Mouse (Mus musculus): ENCODE data around the gene Junb. TPM values are rescaled to one million over a fixed set of nuclear protein-coding genes. Genes with fewer than 3 reads are reported as not detected.
A peak's percentile ranks its signal among the peaks of the same experiment; 100 is the strongest.

The Junb gene
- total and polyA plus RNA-seq, 2 experiments, result 12.3 to 29.5 TPM

DNA sequence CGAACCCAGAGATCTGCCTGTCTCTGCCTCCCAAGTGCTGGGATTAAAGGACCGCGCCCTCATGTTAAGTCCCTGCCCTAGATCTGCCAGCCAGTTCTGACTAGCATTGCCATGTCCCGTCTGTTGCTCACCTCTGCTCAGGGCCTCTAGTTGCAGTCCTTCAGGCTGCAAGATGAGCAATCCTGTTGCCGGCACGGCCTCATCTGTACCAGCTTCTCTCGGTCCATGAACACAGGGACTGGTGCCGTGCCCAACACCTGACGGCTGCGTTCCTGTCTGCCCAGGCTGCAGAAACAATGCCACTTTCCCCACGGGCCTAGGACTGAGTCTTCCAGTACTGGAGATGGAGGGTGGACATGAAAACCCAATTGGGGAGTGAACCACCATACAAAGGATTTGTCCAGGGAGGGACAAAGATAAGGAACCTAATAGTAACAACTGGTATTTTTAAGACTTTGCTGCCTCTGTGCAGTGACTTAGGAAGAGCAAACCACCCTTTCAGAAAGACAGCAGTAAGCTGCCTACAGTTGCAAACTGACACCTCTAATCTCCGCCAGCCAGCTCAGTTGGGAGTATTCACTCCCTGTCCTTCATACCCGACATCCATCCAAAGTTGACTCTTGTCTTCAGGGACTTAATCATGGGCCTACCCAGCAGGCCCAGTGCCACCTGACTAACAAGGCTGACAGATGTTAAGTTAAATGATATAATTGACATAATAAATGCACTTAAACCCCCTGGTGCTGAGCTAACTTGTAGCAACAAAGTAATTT lies 10.8 kb downstream of the Junb start:
- TF ChIP-seq CTCF (IDR thresholded peaks at IDR 0.05; ENCODE audit: low read depth, low read length), result no peak
- TF ChIP-seq POLR2A (IDR thresholded peaks at IDR 0.05; ENCODE audit: extremely low read depth, insufficient read depth, low read length), result no peak
- peaks cover 14% of the 10 kb centered on the region for H3K4me1 ChIP-seq (ENCODE audit: control insufficient read depth, insufficient read depth, low read length)
- no peaks in the 10 kb centered on the region for H3K79me2 ChIP-seq (ENCODE audit: control insufficient read depth, insufficient read depth, low read length)
- WGBS, result 95% methylated on average over 13 of the region's 13 CpGs
- no peak for DNase-seq (ENCODE audit: extremely low read depth, low read depth, low spot score)
- H3K27me3 ChIP-seq (ENCODE audit: control insufficient read depth, insufficient read depth, low read length), result no peaks in the 10 kb centered on the region
- no peak overlapping the region for H3K9ac ChIP-seq (ENCODE audit: low read depth, low read length)
- H3K36me3 ChIP-seq (ENCODE audit: control insufficient read depth, insufficient read depth, low read length), result peaks cover 3% of the 10 kb centered on the region
- no peak overlapping the region for H3K27ac ChIP-seq (replicated peaks; ENCODE audit: insufficient read depth, low read depth, low read length)
- no peak overlapping the region for H3K4me3 ChIP-seq (ENCODE audit: insufficient read depth, low read depth, low read length)

DNA sequence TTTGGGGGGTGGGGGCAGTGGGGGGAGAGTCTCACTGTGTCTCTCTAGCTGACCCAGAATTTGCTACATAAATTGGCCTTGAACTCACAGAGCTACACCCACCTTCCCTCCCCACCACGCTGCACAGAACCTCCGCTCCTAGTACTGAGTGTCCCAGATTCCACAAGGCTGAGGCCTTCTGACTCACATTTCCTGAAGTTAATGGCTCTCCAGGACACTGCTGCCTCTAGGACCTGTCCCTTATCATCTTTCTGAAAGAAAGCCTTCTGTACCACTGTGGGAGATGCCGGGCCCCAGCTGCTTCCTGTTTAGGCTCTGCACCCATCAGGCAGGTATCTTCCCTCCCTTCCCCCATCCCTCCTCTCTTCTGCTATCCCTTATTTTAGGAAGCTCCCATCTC lies 11.9 kb downstream of the Junb start:
- Histone ChIP-seq H3K9ac (ENCODE audit: low read depth, low read length) (no peak overlapping the region), H3K79me2 (ENCODE audit: control insufficient read depth, insufficient read depth, low read length) (no peaks in the 10 kb centered on the region), H3K36me3 (ENCODE audit: control insufficient read depth, insufficient read depth, low read length) (peaks cover under 1% of the 10 kb centered on the region; the same call in 1 of the 2 replicates), H3K4me3 (ENCODE audit: insufficient read depth, low read depth, low read length) (no peak overlapping the region), H3K4me1 (ENCODE audit: control insufficient read depth, insufficient read depth, low read length) (peaks cover 14% of the 10 kb centered on the region), H3K27me3 (ENCODE audit: control insufficient read depth, insufficient read depth, low read length) (no peaks in the 10 kb centered on the region), H3K27ac (replicated peaks; ENCODE audit: insufficient read depth, low read depth, low read length) (no peak overlapping the region)
- TF ChIP-seq POLR2A (IDR thresholded peaks at IDR 0.05; ENCODE audit: extremely low read depth, insufficient read depth, low read length) (no peak), CTCF (IDR thresholded peaks at IDR 0.05; ENCODE audit: low read depth, low read length) (no peak)
- WGBS, result 34% methylated on average over 3 of the region's 3 CpGs
- DNase-seq (ENCODE audit: extremely low read depth, low read depth, low spot score), result no peak

DNA sequence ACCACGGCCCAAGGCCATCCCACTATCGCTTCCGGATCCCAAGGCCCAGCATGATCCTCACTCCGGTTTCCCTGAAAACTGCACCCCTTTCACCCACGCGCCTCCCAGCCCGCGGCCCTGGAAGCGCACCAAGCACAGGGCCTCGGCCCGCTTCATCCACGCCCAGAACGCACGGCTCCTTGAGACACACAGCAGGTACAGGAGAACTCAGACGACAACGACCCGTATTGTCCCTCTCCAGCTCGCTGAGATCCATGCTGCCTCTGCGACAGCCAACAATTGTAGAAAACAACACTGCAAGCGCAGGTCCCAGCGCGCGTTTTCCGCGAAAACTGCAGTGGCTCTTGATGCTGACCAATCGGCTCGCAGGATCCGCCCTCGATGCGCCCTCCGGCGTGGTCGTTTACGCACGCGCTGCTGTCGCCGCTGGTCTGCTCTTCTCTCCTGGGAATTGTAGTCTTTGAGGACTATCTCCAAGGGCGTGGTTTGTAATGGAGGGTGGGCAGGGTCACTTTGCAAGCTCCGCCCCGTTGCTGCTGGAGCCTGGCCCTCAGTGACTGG lies 12.7 kb downstream of the Junb start:
- no peak for TF ChIP-seq CTCF (IDR thresholded peaks at IDR 0.05; ENCODE audit: low read depth, low read length)
- TF ChIP-seq POLR2A (IDR thresholded peaks at IDR 0.05; ENCODE audit: extremely low read depth, insufficient read depth, low read length), result peak; percentile 48; the same call in 1 of the 2 replicates
- DNase-seq (ENCODE audit: extremely low read depth, low read depth, low spot score), result peak; percentile 94
- Histone ChIP-seq H3K79me2 (ENCODE audit: control insufficient read depth, insufficient read depth, low read length) (no peaks in the 10 kb centered on the region), H3K4me3 (ENCODE audit: insufficient read depth, low read depth, low read length) (peak overlapping the region; percentile 69), H3K9ac (ENCODE audit: low read depth, low read length) (peak overlapping the region; percentile 61), H3K36me3 (ENCODE audit: control insufficient read depth, insufficient read depth, low read length) (no peaks in the 10 kb centered on the region), H3K27me3 (ENCODE audit: control insufficient read depth, insufficient read depth, low read length) (no peaks in the 10 kb centered on the region), H3K27ac (replicated peaks; ENCODE audit: insufficient read depth, low read depth, low read length) (peak overlapping the region; percentile 51), H3K4me1 (ENCODE audit: control insufficient read depth, insufficient read depth, low read length) (peaks cover 14% of the 10 kb centered on the region)
- WGBS, result under 1% methylated on average over 41 of the region's 41 CpGs

DNA sequence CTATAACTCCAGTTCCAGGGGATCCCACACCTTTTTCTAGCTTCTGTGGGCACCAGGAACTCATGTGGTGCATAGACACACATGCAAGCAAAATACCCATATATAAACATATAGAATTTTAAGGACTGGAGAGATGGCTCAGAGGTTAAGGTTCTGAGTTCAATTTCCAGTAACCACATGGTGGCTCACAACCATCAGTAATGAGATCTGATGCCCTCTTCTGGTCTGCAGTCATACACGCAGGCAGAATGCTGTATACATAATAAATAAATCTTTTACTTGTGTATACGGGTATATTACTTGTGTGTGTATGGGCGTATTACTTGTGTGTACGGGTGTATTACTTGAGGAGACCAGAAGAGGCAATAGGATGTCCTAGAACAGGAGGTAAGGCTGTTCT lies 14.6 kb downstream of the Junb start:
- Histone ChIP-seq H3K4me3 (ENCODE audit: insufficient read depth, low read depth, low read length) (no peak overlapping the region), H3K36me3 (ENCODE audit: control insufficient read depth, insufficient read depth, low read length) (no peaks in the 10 kb centered on the region), H3K9ac (ENCODE audit: low read depth, low read length) (no peak overlapping the region), H3K79me2 (ENCODE audit: control insufficient read depth, insufficient read depth, low read length) (no peaks in the 10 kb centered on the region), H3K27me3 (ENCODE audit: control insufficient read depth, insufficient read depth, low read length) (no peaks in the 10 kb centered on the region), H3K27ac (replicated peaks; ENCODE audit: insufficient read depth, low read depth, low read length) (no peak overlapping the region), H3K4me1 (ENCODE audit: control insufficient read depth, insufficient read depth, low read length) (peaks cover 15% of the 10 kb centered on the region)
- 82% methylated on average over 4 of the region's 4 CpGs for WGBS
- no peak for DNase-seq (ENCODE audit: extremely low read depth, low read depth, low spot score)
- no peak for TF ChIP-seq CTCF (IDR thresholded peaks at IDR 0.05; ENCODE audit: low read depth, low read length)
- TF ChIP-seq POLR2A (IDR thresholded peaks at IDR 0.05; ENCODE audit: extremely low read depth, insufficient read depth, low read length), result no peak

DNA sequence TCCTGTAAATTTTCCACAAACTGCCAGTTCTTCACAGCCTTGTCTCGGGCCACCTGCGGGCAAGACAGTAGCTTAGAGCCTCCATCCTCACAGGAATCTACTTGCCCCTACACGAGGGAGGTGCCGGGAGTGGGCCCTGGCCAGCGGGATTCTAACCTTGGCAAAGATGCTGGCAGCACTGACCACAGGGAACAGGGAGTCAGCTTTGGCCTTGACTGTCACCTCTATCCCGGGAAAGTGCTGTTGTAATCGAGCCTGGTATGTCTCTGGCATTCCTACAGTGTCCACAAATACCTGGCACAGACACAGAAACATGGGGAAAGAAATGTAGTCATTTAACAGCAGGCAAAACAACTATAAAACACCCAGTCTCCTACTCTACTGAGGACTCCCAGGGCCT lies 18.7 kb downstream of the Junb start:
- peak; percentile 93 for DNase-seq (ENCODE audit: extremely low read depth, low read depth, low spot score)
- Histone ChIP-seq H3K79me2 (ENCODE audit: control insufficient read depth, insufficient read depth, low read length) (no peaks in the 10 kb centered on the region), H3K4me1 (ENCODE audit: control insufficient read depth, insufficient read depth, low read length) (peaks cover 7% of the 10 kb centered on the region; the same call in 1 of the 2 replicates), H3K4me3 (ENCODE audit: insufficient read depth, low read depth, low read length) (no peak overlapping the region), H3K27me3 (ENCODE audit: control insufficient read depth, insufficient read depth, low read length) (no peaks in the 10 kb centered on the region), H3K36me3 (ENCODE audit: control insufficient read depth, insufficient read depth, low read length) (no peaks in the 10 kb centered on the region), H3K9ac (ENCODE audit: low read depth, low read length) (peak overlapping the region; percentile 60), H3K27ac (replicated peaks; ENCODE audit: insufficient read depth, low read depth, low read length) (peak overlapping the region; percentile 82)
- TF ChIP-seq CTCF (IDR thresholded peaks at IDR 0.05; ENCODE audit: low read depth, low read length) (no peak), POLR2A (IDR thresholded peaks at IDR 0.05; ENCODE audit: extremely low read depth, insufficient read depth, low read length) (no peak)
- WGBS, result 37% methylated on average over 7 of the region's 7 CpGs

DNA sequence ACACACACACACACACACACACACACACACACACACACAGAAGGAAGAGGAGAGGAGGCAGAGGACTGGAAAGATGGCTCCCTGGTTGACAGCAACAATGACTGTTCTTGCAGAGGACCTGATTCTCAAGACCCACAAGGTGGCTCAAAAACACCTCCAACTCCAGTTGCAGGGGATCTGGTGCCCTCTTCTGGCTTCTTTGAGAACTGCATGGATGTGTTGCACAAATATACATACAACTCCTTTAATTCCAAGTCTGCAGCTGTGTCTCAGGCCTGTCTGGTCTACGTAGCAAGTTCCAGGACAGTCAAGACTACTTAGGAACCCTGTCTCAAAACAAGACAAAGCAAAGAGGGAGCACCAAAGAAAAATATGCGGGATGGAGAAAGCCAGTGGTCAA lies 21.8 kb downstream of the Junb start:
- TF ChIP-seq CTCF (IDR thresholded peaks at IDR 0.05; ENCODE audit: low read depth, low read length), result peak; percentile 57
- no peak for TF ChIP-seq POLR2A (IDR thresholded peaks at IDR 0.05; ENCODE audit: extremely low read depth, insufficient read depth, low read length)
- 64% methylated on average over 2 of the region's 2 CpGs for WGBS
- Histone ChIP-seq H3K79me2 (ENCODE audit: control insufficient read depth, insufficient read depth, low read length) (no peaks in the 10 kb centered on the region), H3K27me3 (ENCODE audit: control insufficient read depth, insufficient read depth, low read length) (no peaks in the 10 kb centered on the region), H3K27ac (replicated peaks; ENCODE audit: insufficient read depth, low read depth, low read length) (no peak overlapping the region), H3K36me3 (ENCODE audit: control insufficient read depth, insufficient read depth, low read length) (no peaks in the 10 kb centered on the region), H3K4me3 (ENCODE audit: insufficient read depth, low read depth, low read length) (no peak overlapping the region), H3K4me1 (ENCODE audit: control insufficient read depth, insufficient read depth, low read length) (peaks cover 7% of the 10 kb centered on the region; the same call in 1 of the 2 replicates), H3K9ac (ENCODE audit: low read depth, low read length) (no peak overlapping the region)
- DNase-seq (ENCODE audit: extremely low read depth, low read depth, low spot score), result peak; percentile 49

Data from liver, adult 2 months (tissue).